Mouse (Mus musculus): ENCODE measurements at regions not wholly inside any gene's neighbourhood (a gene's known extent, or its start where the extent isn't known, plus 50 kb on each side); places are given as distances from the start of the nearest gene placed in this dataset.
"Not testable (repeated sequence)": the region's sequence is repeated elsewhere in the genome, so short reads cannot be mapped to it uniquely, and the experiment has no call there.

- DNase-seq (ENCODE audit: low spot score), result no peak
These were observed 274.5 kb downstream of the Fam19a5 start for GRCm38 (mm10) chr15:87818566-87818965.

DNA sequence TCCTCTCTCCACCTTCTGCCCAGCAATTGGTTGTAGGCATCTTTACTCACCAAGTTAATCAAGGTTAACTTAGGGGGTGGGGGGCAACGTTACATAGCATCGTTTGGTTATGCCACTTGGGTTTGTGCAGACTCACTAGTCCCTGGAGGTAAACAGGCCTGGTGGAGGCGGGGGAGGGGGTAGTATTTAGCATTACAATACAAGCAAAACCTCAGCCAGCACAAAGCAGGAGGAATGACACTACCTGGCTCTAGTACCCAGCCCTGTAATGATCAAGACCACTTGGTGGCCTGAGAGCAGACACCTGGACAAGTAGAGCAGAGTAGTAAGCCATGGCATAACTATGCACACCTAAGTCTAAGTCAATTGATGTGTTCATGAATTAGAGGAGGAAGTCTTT lies 298.0 kb downstream of the Fam19a5 start:
- DNase-seq (ENCODE audit: low spot score), result no peak

DNA sequence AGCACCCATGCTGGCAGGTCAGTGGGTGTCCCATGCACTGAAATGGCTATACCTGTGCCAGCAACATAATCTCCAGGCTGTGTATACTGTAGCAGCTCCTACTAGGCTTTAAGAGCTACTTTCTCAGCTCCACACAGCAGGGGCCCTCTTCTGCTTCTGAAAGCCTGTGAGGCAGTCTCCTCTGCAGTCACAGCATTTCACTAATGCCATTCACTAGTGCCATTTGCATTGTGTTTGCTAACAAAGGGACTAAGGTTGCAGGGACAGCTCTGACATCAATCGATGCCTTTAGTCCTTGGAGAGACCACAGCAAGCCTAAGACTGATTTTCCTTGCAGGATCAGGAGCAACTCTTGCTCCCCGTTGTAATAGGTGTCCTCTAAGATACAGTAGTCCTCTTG lies 315.0 kb downstream of the Fam19a5 start:
- DNase-seq (ENCODE audit: low spot score), result no peak

GRCm38 (mm10) chr15:87876286-87876899 lies 332.3 kb downstream of the Fam19a5 start:
- DNase-seq (ENCODE audit: low spot score), result no peak

DNA sequence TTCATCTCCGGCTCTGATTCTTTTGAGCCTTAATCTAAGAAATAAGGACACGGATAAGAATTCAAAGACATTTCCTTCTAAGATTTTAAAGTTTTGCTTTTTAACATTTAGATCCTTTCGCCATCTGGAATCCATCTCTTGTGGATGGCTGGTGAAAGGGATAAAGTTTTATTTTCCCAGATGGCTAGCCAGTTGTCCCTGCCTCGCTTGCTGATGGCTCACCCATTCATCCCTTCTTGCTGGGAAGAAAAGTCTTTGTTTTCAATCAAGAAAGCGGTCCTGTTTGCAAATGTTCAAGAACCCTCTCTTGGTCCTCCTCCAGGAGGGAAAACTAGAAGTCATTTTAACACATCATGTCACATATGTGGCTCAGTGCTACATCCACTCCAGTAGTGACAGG lies 346.8 kb downstream of the Fam19a5 start:
- no peak for DNase-seq (ENCODE audit: low spot score)

GRCm38 (mm10) chr15:87894866-87895265 lies 350.8 kb downstream of the Fam19a5 start:
- DNase-seq (ENCODE audit: low spot score), result not testable (repeated sequence)

GRCm38 (mm10) chr15:87898655-87899054 lies 354.6 kb downstream of the Fam19a5 start:
- no peak for DNase-seq (ENCODE audit: low spot score)

- no peak for DNase-seq (ENCODE audit: low spot score)
These were observed 360.3 kb downstream of the Fam19a5 start for GRCm38 (mm10) chr15:87904436-87904835.

DNA sequence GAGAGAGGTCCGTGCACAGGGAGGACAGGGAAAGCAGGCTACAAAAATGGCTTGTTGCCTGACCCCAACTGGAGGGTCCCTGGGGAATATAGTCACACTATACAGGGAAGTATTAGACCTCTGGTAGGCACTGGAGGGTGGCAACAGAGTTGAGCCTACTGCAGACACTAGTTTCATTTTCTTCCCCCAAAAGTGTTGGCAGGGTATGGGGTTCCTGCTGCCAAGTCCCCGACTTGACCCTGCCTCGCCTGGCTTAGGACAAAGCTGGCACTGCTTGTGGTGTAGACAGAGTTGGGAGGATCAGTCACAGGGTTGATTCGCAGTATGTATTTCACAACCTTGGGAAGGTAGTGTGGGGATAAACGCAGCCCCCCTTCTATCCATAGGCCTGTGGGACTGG lies 362.2 kb downstream of the Fam19a5 start:
- DNase-seq (ENCODE audit: low spot score), result no peak

- DNase-seq (ENCODE audit: low spot score), result no peak
These were observed 378.0 kb downstream of the Fam19a5 start for GRCm38 (mm10) chr15:87922091-87922490.

DNA sequence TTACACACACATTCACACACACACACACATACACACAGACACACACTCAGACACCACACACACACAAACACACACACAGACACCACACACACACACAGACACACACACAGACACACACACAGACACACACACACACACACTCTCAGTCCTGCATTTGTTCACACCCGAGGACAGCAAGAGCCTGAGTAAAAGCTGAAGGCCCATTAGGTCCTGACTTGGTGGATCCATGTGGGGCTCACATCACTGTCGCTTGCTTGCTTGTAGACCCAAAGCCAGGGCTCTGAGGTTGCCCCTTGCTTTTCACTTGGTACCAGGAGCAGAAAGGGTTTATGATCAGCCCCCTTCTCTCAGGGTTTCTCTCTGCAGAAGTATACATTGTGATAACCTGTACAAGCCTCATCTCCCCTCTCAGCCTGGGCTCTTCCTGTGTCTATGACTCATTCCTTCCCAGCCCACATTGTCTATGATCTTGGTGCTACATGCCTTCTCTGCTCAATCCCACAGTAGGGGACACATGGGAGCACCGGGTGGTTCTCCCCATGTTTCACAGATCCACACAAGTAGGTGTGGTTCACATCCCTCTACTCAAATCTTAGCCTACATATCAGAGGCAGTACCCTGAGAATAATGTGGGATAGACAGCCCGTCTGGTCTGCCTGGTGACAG lies 378.8 kb downstream of the Fam19a5 start:
- no peak for DNase-seq (ENCODE audit: low spot score)

DNA sequence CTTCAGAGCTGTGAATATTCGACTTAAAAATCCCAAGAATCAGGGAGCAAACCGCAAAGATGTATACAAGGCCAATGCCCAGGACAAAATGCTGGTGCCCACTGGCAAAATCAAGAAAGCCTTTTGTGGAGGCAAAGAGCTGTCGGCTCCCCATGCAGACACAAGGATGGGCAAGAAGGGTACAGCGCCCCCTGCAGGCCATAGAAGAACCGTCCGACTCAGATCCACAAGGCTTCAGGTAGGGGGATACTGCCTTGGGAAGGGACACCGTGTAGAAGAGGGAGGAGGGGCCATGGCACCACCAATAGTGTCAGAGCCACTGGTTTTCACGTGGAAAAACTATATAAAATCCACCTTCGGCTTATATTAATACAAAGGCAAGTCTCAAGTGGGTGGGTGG lies 379.8 kb downstream of the Fam19a5 start:
- DNase-seq (ENCODE audit: low spot score), result no peak

- no peak for DNase-seq (ENCODE audit: low spot score)
These were observed 391.9 kb downstream of the Fam19a5 start for GRCm38 (mm10) chr15:87936041-87936440.

DNA sequence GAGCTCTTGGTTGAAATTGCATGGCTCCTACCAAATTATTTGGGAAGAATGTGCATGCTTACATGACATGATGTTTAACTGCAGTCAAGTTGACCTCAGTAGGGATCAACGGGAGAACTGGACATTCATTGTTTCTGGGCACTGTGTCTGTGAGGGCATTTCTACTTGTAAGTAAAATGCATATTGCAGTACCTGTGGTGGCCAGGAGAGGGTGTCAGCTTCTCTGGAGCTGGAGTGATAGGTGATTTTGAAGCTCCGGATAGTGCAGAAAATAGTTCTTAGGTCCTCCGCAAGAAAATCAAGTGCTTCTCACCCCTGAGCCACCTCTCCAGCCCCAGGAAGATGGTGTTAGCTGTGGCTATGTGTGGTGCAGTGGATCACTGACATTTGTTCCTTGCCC lies 396.7 kb downstream of the Fam19a5 start:
- DNase-seq (ENCODE audit: low spot score), result no peak

- no peak for DNase-seq (ENCODE audit: low spot score)
These were observed 408.4 kb downstream of the Fam19a5 start for GRCm38 (mm10) chr15:87952531-87952930.

- no peak for DNase-seq (ENCODE audit: low spot score)
These were observed 411.7 kb downstream of the Fam19a5 start for GRCm38 (mm10) chr15:87955685-87956256.

DNA sequence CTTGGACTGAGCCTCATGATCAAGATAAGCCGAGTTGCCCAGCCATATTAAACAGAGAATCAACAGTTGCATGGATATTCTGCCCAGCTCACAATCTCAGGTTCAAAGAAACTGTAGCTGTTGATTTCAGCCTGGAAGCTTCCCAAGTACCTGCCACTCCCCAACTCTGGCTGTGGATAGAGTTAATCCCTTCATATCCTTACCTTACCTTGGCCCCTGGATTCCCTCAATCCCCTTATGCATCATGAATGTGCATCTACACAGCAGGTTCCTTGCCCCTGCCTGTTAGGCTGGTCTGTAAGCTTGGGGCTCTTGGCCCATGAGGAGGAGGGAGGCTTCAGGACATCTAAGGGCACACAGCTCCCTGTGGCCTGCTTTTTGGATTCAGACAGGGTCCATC lies 414.8 kb downstream of the Fam19a5 start:
- no peak for DNase-seq (ENCODE audit: low spot score)

DNA sequence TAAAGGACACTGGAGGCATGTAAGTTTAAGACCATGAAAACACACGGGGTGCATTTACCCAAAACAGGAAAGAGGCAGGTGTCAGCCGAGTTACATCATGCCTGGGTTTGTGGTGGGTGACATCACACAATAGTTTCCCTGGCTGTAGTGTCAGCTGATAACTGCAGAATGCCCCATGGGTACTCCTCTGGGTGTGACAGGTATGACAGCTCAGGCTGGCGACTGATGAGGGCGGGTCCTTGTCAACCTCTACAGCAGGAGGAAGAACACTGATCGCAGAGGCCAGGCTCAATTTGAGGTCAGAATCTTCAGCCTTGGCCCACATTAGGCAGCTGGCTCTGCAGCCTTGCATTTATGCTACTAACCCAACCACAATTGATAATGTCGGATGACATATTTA lies 428.5 kb downstream of the Fam19a5 start:
- DNase-seq (ENCODE audit: low spot score), result no peak

DNA sequence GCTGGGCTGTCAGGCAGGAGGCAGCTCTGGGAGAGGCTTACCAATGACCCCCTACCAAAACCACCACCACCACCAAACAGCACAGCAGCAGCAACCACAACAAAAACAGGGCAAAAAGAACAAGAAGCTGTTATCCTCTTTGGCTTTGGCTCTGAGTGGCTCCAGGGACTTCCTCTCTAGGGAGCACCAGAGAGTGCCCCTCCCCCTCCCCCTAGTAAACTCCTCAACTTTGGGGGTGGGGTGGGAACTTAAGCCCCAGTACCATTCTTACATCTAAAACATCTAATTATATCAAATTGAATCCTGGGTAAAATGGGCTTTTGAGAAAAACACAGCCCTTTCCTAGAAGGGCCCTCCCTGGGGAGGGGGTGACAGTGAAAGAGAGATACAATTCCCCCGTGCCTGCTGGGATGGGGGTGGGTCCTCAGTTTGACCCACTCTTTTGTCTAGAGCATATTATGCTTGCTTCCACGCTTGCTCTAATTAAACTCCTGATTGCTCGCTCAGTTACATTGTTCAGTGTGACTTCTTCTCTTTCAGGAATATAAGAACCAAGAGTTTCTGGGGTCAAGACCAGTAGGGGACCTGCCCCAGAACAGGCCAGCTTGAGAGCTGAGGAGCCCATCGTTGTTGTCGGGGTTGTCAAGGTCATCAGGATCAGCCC lies 443.4 kb downstream of the Fam19a5 start:
- no peak for DNase-seq (ENCODE audit: low spot score)

- no peak for DNase-seq (ENCODE audit: low spot score)
These were observed 450.4 kb downstream of the Fam19a5 start for GRCm38 (mm10) chr15:87994546-87994945.

DNA sequence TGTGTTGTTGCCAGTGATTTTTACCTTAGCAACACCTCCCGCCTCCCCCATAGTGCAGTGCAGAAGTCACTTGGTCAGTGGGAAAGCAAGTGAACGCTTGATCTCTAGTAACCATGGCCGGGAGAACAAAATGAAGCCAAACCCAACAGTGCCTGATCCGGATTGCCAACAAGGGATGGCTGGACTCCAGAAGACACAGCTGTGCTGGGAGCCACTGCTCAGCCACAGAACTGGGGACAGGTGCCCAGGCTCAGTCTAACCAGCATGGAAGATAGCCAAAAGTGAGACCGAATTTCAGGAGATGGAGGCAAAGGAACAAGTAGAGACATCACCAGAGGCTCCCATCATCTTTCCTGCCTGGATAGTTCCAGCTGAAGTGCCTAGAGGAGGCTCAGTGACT lies 473.0 kb downstream of the Fam19a5 start:
- no peak for DNase-seq (ENCODE audit: low spot score)

- DNase-seq (ENCODE audit: low spot score), result no peak
These were observed 488.7 kb downstream of the Fam19a5 start for GRCm38 (mm10) chr15:88032751-88033150.

- no peak for DNase-seq (ENCODE audit: low spot score)
These were observed 489.6 kb downstream of the Fam19a5 start for GRCm38 (mm10) chr15:88033725-88034124.

Measured in urinary bladder, postnatal 10 days (tissue).